Mouse (Mus musculus) adrenal gland, postnatal 0 days (tissue): ENCODE results near the gene Xxylt1. TPM values are rescaled to one million over a fixed set of nuclear protein-coding genes. Genes with fewer than 3 reads are reported as not detected.

Source experiments
- polyA plus RNA-seq: library from polyadenylated mRNA; unstranded; fragments of >200 nt; fragmentation: Nextera tagmentation; extraction: Ambion mirVana; gene quantifications from 2 replicates; pipeline ENCODE4 v1.2.1, GENCODE M21; 2015

The Xxylt1 gene
- polyA plus RNA-seq: 5.1 and 10.5 TPM in 2 replicates

GRCm38 (mm10) chr16:31081125-31081664 lies at the start of gene Xxylt1:
Gene Xxylt1, minus strand, starts transcription at chr16:31081432.

Other genes with a start within 250 kb of the Xxylt1 start
- gene Acap2, start 119.8 kb upstream of the Xxylt1 start, polyA plus RNA-seq: 9.5 and 10.1 TPM in 2 replicates
- gene Ppp1r2, start 193.8 kb upstream of the Xxylt1 start, polyA plus RNA-seq: 85.6 and 97.2 TPM in 2 replicates
- 5.9 and 9.5 TPM in 2 replicates for gene Apod, start 233.4 kb upstream of the Xxylt1 start, polyA plus RNA-seq